Mouse (Mus musculus) olfactory bulb, adult 2 months (tissue): Measurements from ENCODE around the gene Auts2.

Experiments used
- CTCF ChIP-seq: fragments of 200-500 bp; IDR thresholded peaks from 2 replicates; pipeline ENCODE4 v1.5.1; 2012; ENCODE audit warnings: low read depth, mild to moderate bottlenecking, low read length, moderate library complexity; ENCODE audit not compliant: insufficient read depth
- POLR2A ChIP-seq: fragments of 200-500 bp; IDR thresholded peaks from 2 replicates; pipeline ENCODE4 v1.6.1; 2012; ENCODE audit warnings: mild to moderate bottlenecking, low read depth, low read length, moderate library complexity; ENCODE audit not compliant: insufficient read depth

GRCm38 (mm10) chr5:131775222-131775621 is 767.9 kb downstream of the Auts2 start:
- no peak for TF ChIP-seq CTCF
- TF ChIP-seq POLR2A = no peak
